Mouse (Mus musculus) kidney, postnatal 0 days (tissue): ENCODE measurements around the gene Gm20388. TPM values are rescaled to one million over a fixed set of nuclear protein-coding genes. Genes with fewer than 3 reads are reported as not detected.
A peak's percentile ranks its signal among the peaks of the same experiment; 100 is the strongest.

ENCODE experiments used
- ATAC-seq: fragments of 200-750 bp; cut with Nextera tagmentation; replicated peaks from 2 replicates; pipeline ENCODE4 v1.8.0; 2017; ENCODE audit warnings: low read depth, moderate number of reproducible peaks, moderate TSS enrichment, moderate library complexity; ENCODE audit not compliant: low FRiP score
- DNase-seq: peaks from one replicate; pipeline ENCODE4 v3.0.0-alpha.2; 2016; ENCODE audit warnings: low spot score
- H3K27ac ChIP-seq: fragments of 300-500 bp; sonication (generic); 2 replicates; pipeline ENCODE4 v1.5.1; 2014; ENCODE audit warnings: mild to moderate bottlenecking
- H3K27me3 ChIP-seq: fragments of 300-500 bp; sonication (generic); 2 replicates; pipeline ENCODE4 v1.6.1; 2014; ENCODE audit warnings: low read length, mixed read lengths; ENCODE audit not compliant: insufficient read depth
- H3K36me3 ChIP-seq: fragments of 300-500 bp; sonication (generic); 2 replicates; pipeline ENCODE4 v1.6.1; 2014; ENCODE audit warnings: low read length, mixed read lengths; ENCODE audit not compliant: insufficient read depth
- H3K4me1 ChIP-seq: fragments of 300-500 bp; sonication (generic); replicated peaks from 2 replicates; pipeline ENCODE4 v1.6.1; 2014; ENCODE audit warnings: antibody characterized with exemption, low read length, mixed read lengths; ENCODE audit not compliant: insufficient read depth
- H3K4me2 ChIP-seq: fragments of 300-500 bp; sonication (generic); 2 replicates; pipeline ENCODE4 v1.6.1; 2014; ENCODE audit warnings: mild to moderate bottlenecking, low read length, moderate library complexity, mixed read lengths
- H3K4me3 ChIP-seq: fragments of 300-500 bp; sonication (generic); replicated peaks from 2 replicates; pipeline ENCODE4 v1.5.1; 2014; ENCODE audit warnings: low read depth, low read length
- H3K9ac ChIP-seq: fragments of 300-500 bp; sonication (generic); 2 replicates; pipeline ENCODE4 v1.6.1; 2014; ENCODE audit warnings: low read depth, low read length
- H3K9me3 ChIP-seq: fragments of 300-500 bp; sonication (generic); replicated peaks from 2 replicates; pipeline ENCODE4 v1.6.1; 2016; ENCODE audit warnings: low read length, inconsistent platforms, mixed read lengths
- CTCF ChIP-seq: IDR thresholded peaks from 2 replicates; pipeline ENCODE4 v1.5.1; 2016; ENCODE audit warnings: antibody characterized with exemption, low read depth, mild to moderate bottlenecking, moderate library complexity
- WGBS: fragments of 180-500 bp; shearing (Covaris S2); extraction: QIAGEN DNeasy Blood & Tissue Kit; methylation state at CpG from one replicate; pipeline ENCODE4 v1.1.7; 2014; 5-methylcytosine and 5-hydroxymethylcytosine counted together
- polyA plus RNA-seq: library from polyadenylated mRNA; unstranded; fragments of >200 nt; fragmentation: Nextera tagmentation; extraction: Ambion mirVana; gene quantifications from 2 replicates; pipeline ENCODE4 v1.2.1, GENCODE M21; 2015

Gene Gm20388
- polyA plus RNA-seq, 1 experiment from 2014 or later = not detected

DNA sequence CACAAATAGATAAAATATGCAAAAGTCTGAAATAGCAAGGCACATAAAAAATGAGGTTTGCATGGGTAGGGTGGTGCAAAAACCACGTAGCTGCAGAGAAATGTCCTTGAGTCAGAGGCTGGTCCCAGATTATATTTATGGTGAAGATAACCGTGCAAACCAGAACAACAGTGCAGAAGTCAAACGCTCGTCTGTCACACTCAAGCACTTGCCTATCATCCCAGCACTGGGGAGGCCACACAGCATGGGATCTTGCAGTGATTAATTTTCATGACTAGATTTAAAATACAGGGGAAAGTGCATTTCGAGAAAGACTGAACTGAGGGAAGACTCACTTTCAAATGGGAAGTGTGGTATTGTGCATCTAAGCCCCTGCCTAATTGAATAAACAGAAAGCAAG, 3083.1 kb downstream of the Gm20388 start:
- no peaks in the 10 kb centered on the region for H3K36me3 ChIP-seq
- DNase-seq (no peak), ATAC-seq (no peak)
- H3K9me3 ChIP-seq = no peaks in the 10 kb centered on the region
- no peak for TF ChIP-seq CTCF
- H3K4me1 ChIP-seq = peaks cover 14% of the 10 kb centered on the region
- WGBS = 64% methylated on average over 5 of the region's 5 CpGs
- H3K27me3 ChIP-seq = no peaks in the 10 kb centered on the region
- H3K4me2 ChIP-seq = no peak overlapping the region
- no peak overlapping the region for H3K9ac ChIP-seq
- no peak overlapping the region for H3K4me3 ChIP-seq
- H3K27ac ChIP-seq = no peak overlapping the region

- WGBS = 65% methylated on average over 4 of the region's 4 CpGs
- DNase-seq = no peak
- TF ChIP-seq CTCF = no peak
- no peak overlapping the region for H3K27ac ChIP-seq
- 0 out of 2 replicates have a peak, but pooled peaks cover 2% of the 10 kb centered on the region for H3K4me1 ChIP-seq
- H3K36me3 ChIP-seq = no peaks in the 10 kb centered on the region
- no peaks in the 10 kb centered on the region for H3K9me3 ChIP-seq
- H3K9ac ChIP-seq = no peak overlapping the region
- no peak overlapping the region for H3K4me3 ChIP-seq
- ATAC-seq = no peak
- no peaks in the 10 kb centered on the region for H3K27me3 ChIP-seq
- no peak overlapping the region for H3K4me2 ChIP-seq
Measured at GRCm38 (mm10) chr8:122997963-122998362, 3087.3 kb downstream of the Gm20388 start.

GRCm38 (mm10) chr8:123000311-123000710, 3089.7 kb downstream of the Gm20388 start:
- no peak overlapping the region for H3K4me3 ChIP-seq
- H3K4me2 ChIP-seq = no peak overlapping the region
- TF ChIP-seq CTCF = no peak
- H3K27ac ChIP-seq = no peak overlapping the region
- WGBS = 67% methylated on average over 2 of the region's 2 CpGs
- ATAC-seq (no peak), DNase-seq (no peak)
- H3K36me3 ChIP-seq = no peaks in the 10 kb centered on the region
- no peaks in the 10 kb centered on the region for H3K9me3 ChIP-seq
- H3K9ac ChIP-seq = no peak overlapping the region
- H3K4me1 ChIP-seq = peaks cover 14% of the 10 kb centered on the region
- no peaks in the 10 kb centered on the region for H3K27me3 ChIP-seq

DNA sequence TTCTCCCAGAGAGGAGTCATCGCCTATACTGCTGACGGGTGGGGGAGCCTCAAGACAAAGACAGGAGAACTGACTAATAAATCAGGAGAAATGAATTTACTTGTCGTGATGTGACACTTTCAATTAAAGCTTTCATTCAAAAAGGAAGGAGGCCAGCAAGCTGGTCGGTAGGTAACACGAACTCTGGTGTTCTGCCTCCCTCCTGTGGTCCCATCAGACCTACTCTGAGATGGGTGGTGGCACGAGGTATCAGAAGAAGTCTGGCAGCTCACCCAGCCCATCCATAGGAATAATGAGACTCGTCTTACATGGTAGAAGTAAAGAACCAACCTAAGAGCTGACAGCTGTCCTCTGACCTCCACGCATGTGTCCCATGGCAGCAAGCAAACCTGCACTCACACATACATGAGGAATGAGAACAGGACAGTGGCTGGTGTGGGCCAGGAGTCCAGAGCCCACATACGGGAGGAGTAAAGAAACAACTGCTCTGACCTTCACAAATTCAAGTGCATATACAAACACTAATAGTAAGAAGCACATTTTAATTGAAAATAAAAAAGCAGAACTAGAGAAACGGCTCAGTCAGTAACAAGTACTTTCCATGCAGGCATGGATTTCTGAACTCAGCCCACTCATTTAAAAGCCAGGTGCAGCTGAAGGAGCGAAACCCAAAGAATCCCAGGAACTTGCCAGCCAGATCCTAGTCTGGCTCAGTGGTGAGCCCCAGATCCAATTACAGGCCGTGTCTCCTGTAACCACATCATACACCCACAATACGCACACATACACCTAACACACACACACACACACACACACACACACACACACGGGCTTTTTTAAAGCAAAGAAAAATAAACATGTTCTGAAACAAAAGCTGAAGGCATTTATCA, 3093.6 kb downstream of the Gm20388 start:
- ATAC-seq (no peak), DNase-seq (no peak)
- H3K4me1 ChIP-seq = peaks cover 20% of the 10 kb centered on the region
- no peak overlapping the region for H3K9ac ChIP-seq
- 34% methylated on average over 14 of the region's 14 CpGs for WGBS
- H3K36me3 ChIP-seq = no peaks in the 10 kb centered on the region
- H3K27me3 ChIP-seq = no peaks in the 10 kb centered on the region
- H3K4me2 ChIP-seq = no peak overlapping the region
- H3K27ac ChIP-seq = peak overlapping the region; percentile 37; the same call in 1 of the 2 replicates
- no peaks in the 10 kb centered on the region for H3K9me3 ChIP-seq
- H3K4me3 ChIP-seq = no peak overlapping the region
- TF ChIP-seq CTCF = peak; percentile 23; the same call in 1 of the 2 replicates

GRCm38 (mm10) chr8:123005328-123005727, 3094.7 kb downstream of the Gm20388 start:
- Histone ChIP-seq H3K4me3 (no peak overlapping the region), H3K4me2 (no peak overlapping the region), H3K4me1 (peaks cover 20% of the 10 kb centered on the region), H3K27ac (no peak overlapping the region), H3K9ac (no peak overlapping the region), H3K27me3 (no peaks in the 10 kb centered on the region), H3K36me3 (no peaks in the 10 kb centered on the region), H3K9me3 (no peaks in the 10 kb centered on the region)
- WGBS = 46% methylated on average over 3 of the region's 3 CpGs
- no peak for TF ChIP-seq CTCF
- ATAC-seq = no peak
- no peak for DNase-seq

GRCm38 (mm10) chr8:123005805-123006204, 3095.2 kb downstream of the Gm20388 start:
- no peak for DNase-seq
- peaks cover 20% of the 10 kb centered on the region for H3K4me1 ChIP-seq
- ATAC-seq = no peak
- H3K36me3 ChIP-seq = no peaks in the 10 kb centered on the region
- H3K9ac ChIP-seq = no peak overlapping the region
- 61% methylated on average over 5 of the region's 5 CpGs for WGBS
- TF ChIP-seq CTCF = no peak
- no peak overlapping the region for H3K27ac ChIP-seq
- no peaks in the 10 kb centered on the region for H3K27me3 ChIP-seq
- no peak overlapping the region for H3K4me2 ChIP-seq
- H3K4me3 ChIP-seq = no peak overlapping the region
- H3K9me3 ChIP-seq = no peaks in the 10 kb centered on the region
